Comparison of ENCODE assay signal across 16 mouse cellular contexts in the genomic region with DNA sequence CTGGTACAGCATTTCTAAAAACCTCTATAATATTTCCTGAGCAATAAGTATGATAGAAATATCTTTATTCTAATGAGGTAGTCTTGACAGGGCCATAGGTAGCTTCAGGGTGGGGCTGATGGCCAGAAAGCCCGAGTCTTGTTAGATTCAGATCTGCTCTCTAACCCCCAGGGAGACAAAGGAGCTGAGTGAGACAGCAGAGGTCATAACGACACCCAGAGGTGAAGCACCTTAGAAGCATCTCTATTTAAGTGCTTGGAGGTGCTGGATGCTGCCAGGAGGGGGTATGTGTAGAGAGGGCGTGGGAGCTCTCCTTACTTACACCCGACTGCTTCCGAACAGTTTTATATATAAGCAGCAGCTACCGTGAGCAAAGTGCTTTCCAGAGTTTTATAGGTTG.
"Had no signal": no experiment of that assay in that cellular context is flagged by ENCODE, and none has a peak within 500 bp of the region (broad histone marks: within the 10 kb centered on the region; RNA-seq: fewer than 3 reads in every experiment).

No protein-coding gene starts in this region.

- H3K27ac ChIP-seq: neural tube, embryonic 12.5 days; neural tube, embryonic 13.5 days; neural tube, embryonic 15.5 days; stomach, embryonic 15.5 days; stomach, postnatal 0 days had no signal

- H3K4me3 ChIP-seq: neural tube, embryonic 12.5 days; neural tube, embryonic 13.5 days; neural tube, embryonic 15.5 days; stomach, embryonic 15.5 days had no signal

- H3K4me1 ChIP-seq: neural tube, embryonic 12.5 days; neural tube, embryonic 13.5 days; neural tube, embryonic 15.5 days; stomach, embryonic 15.5 days had no signal

- H3K4me2 ChIP-seq: neural tube, embryonic 12.5 days; neural tube, embryonic 13.5 days; neural tube, embryonic 15.5 days; stomach, embryonic 15.5 days had no signal

- DNase-seq: retina, postnatal 1 day; right cerebral cortex, adult 18-20 months; right cerebral cortex, postnatal 14 days; right cerebral cortex, postnatal 25 days; right cerebral cortex, postnatal 4 days; spleen, adult 18-20 months; thymus, adult 18-20 months; thymus, adult 2 months; thymus, postnatal 14 days; thymus, postnatal 36 days; thymus, postnatal 4 days had no signal

- H3K9me3 ChIP-seq: neural tube, embryonic 12.5 days; neural tube, embryonic 13.5 days; neural tube, embryonic 15.5 days; stomach, embryonic 15.5 days had no signal

- H3K36me3 ChIP-seq: neural tube, embryonic 12.5 days; neural tube, embryonic 13.5 days; neural tube, embryonic 15.5 days; stomach, embryonic 15.5 days had no signal

- H3K9ac ChIP-seq: neural tube, embryonic 12.5 days; neural tube, embryonic 13.5 days; neural tube, embryonic 15.5 days; stomach, embryonic 15.5 days had no signal

- H3K27me3 ChIP-seq: neural tube, embryonic 12.5 days; neural tube, embryonic 13.5 days; neural tube, embryonic 15.5 days; stomach, embryonic 15.5 days had no signal
